Mouse (Mus musculus) adrenal gland, postnatal 36 days (tissue): Measurements from ENCODE around the gene Tomm22. TPM values are rescaled to one million over a fixed set of nuclear protein-coding genes. Genes with fewer than 3 reads are reported as not detected.

Source experiments
- DNase-seq, 2 experiments: peaks; one replicate each; pipeline ENCODE4 v3.0.0; 2021; ENCODE audit warnings: mixed read lengths in 1 of 2
- total RNA-seq, 2 experiments: library from RNA; stranded (reverse); gene quantifications; 2 replicates each; pipeline ENCODE4 v1.2.3; 2021

Tomm22 gene
- total RNA-seq, 2 experiments from 2014 or later, result 110 to 112 TPM

DNA sequence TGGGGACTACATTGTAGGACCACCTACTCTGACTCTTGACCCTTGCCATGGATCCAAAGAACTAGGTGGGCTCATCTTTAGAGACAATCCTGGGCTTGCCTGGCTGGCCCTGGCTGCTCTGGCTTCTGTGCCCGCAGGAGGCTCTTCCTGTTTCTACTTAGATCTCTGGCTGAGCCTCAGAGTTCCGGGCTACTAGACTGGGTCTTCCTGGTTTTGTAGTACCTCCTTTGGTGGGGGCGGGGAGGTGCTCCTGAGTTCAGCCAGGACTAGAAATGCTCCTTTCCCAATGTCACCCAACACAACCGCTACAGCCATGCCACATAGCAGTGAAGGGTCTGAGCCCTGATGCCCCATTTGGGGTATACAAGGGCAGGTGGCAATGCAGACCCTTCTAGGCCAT, 50.1 kb downstream of the Tomm22 start:
- DNase-seq, result no peak

Other genes starting within 250 kb of the Tomm22 start
- gene Csnk1e, start 215.3 kb upstream of the Tomm22 start, total RNA-seq, result 10 to 100 TPM; 69.0 to 96.0 TPM
- gene Kcnj4, start 165.6 kb upstream of the Tomm22 start, total RNA-seq, result 1 to 10 TPM in 1 of 2 experiments, under 1 TPM in 1; 0.30 to 2.3 TPM
- gene Kdelr3, start 154.4 kb upstream of the Tomm22 start, total RNA-seq, result 1 to 10 TPM; 3.6 to 6.3 TPM
- gene Ddx17, start 124.1 kb upstream of the Tomm22 start, total RNA-seq, result 100 to 1,000 TPM; 228 to 300 TPM
- 1 to 10 TPM in 1 of 2 experiments, under 1 TPM in 1; 0.83 to 1.6 TPM for gene Dmc1, start 65.8 kb upstream of the Tomm22 start, total RNA-seq
- 1 to 10 TPM; 2.4 to 2.8 TPM for gene Fam227a, start 11.9 kb upstream of the Tomm22 start, total RNA-seq
- gene Cby1, start 11.7 kb upstream of the Tomm22 start, total RNA-seq, result 10 to 100 TPM; 15.9 to 24.7 TPM
- 10 to 100 TPM; 33.8 to 36.4 TPM for gene Josd1, start 17.1 kb downstream of the Tomm22 start, total RNA-seq
- gene Gtpbp1, start 20.0 kb downstream of the Tomm22 start, total RNA-seq, result 10 to 100 TPM; 25.8 to 27.2 TPM
- 10 to 100 TPM; 58.1 to 61.0 TPM for gene Sun2, start 71.7 kb downstream of the Tomm22 start, total RNA-seq
- gene Dnal4, start 107.0 kb downstream of the Tomm22 start, total RNA-seq, result 10 to 100 TPM; 19.5 to 22.9 TPM
- 1 to 10 TPM; 6.0 to 6.7 TPM for gene Nptxr, start 133.9 kb downstream of the Tomm22 start, total RNA-seq
- gene Npcd, start 163.4 kb downstream of the Tomm22 start, total RNA-seq, result 1 to 10 TPM; 1.1 to 2.2 TPM
- 10 to 100 TPM; 55.8 to 57.4 TPM for gene Cbx6, start 163.8 kb downstream of the Tomm22 start, total RNA-seq
- 10 to 100 TPM; 14.5 to 15.7 TPM for gene Apobec3, start 220.8 kb downstream of the Tomm22 start, total RNA-seq